Mouse (Mus musculus) fibroblast of lung, adult 2 months (primary cell): Measurements from ENCODE around the gene Antxrl.

Experiments used
- DNase-seq: peaks from one replicate; pipeline ENCODE4 v3.0.0-alpha.2; 2011; ENCODE audit warnings: low read depth

The Antxrl gene

GRCm38 (mm10) chr14:34103855-34104254 lies 51.3 kb downstream of the Antxrl start:
- no peak for DNase-seq

GRCm38 (mm10) chr14:34104892-34105291 lies 52.4 kb downstream of the Antxrl start:
- peak; percentile 67 for DNase-seq

GRCm38 (mm10) chr14:34106389-34107062 lies 54.0 kb downstream of the Antxrl start:
- no peak for DNase-seq

- no peak for DNase-seq
Measured at GRCm38 (mm10) chr14:34107594-34107993, 55.1 kb downstream of the Antxrl start.

GRCm38 (mm10) chr14:34114311-34114710 lies 61.8 kb downstream of the Antxrl start:
- DNase-seq = no peak

- DNase-seq = no peak
Measured at GRCm38 (mm10) chr14:34119046-34119723, 66.7 kb downstream of the Antxrl start.

- no peak for DNase-seq
Measured at GRCm38 (mm10) chr14:34120016-34120910, 67.8 kb downstream of the Antxrl start.

GRCm38 (mm10) chr14:34120923-34121351 lies 68.4 kb downstream of the Antxrl start:
- DNase-seq = no peak

- DNase-seq = no peak
Measured at GRCm38 (mm10) chr14:34121691-34122090, 69.2 kb downstream of the Antxrl start.
